In genomic region chr6:17748866-17749582, GRCm38 (mm10) we compare ENCODE assay signal across 8 mouse cellular contexts. TPM values are rescaled to one million over a fixed set of nuclear protein-coding genes. Genes with fewer than 3 reads are reported as not detected.
A peak's percentile ranks its signal among the peaks of the same experiment; 100 is the strongest.
DNase-seq lines count a peak whose midpoint lies in the region; ATAC-seq and TF ChIP-seq lines count a peak whose summit lies in the region.

No protein-coding gene starts in this region.

- peak; percentile 22 for DNase-seq in G1E (ENCODE audit: low spot score)
- peak; percentile 73 for DNase-seq in forebrain, embryonic 10.5 days (ENCODE audit: extremely low spot score, low spot score)
- peak; percentile 86 for DNase-seq in layer of hippocampus, adult 9-11 months
- peak; percentile 23 to 24 for DNase-seq in thymus, adult 18-20 months

- H3K4me3 ChIP-seq in G1E (ENCODE audit: low read depth, low read length): peak overlapping the region; percentile 75
- peak overlapping the region; percentile 36 for H3K4me3 ChIP-seq in brown adipose tissue, adult 24 weeks (ENCODE audit: insufficient read depth, low read depth, low read length)
- H3K4me3 ChIP-seq in forebrain, embryonic 10.5 days: peak overlapping the region; percentile 54
- H3K4me3 ChIP-seq in lung, embryonic 15.5 days: peak overlapping the region; percentile 44
- H3K4me3 ChIP-seq in olfactory bulb, adult 2 months (ENCODE audit: insufficient read depth, low read depth, low read length): peak overlapping the region; percentile 92

- TF ChIP-seq CTCF in G1E (IDR thresholded peaks at IDR 0.05; ENCODE audit: low read depth, low read length): no peak
- TF ChIP-seq CTCF in olfactory bulb, adult 2 months (IDR thresholded peaks at IDR 0.05; ENCODE audit: insufficient read depth, low read depth, low read length): no peak

- no peak overlapping the region for H3K27ac ChIP-seq in brown adipose tissue, adult 24 weeks (replicated peaks; ENCODE audit: low read depth, low read length)
- H3K27ac ChIP-seq in forebrain, embryonic 10.5 days: peak overlapping the region; percentile 87
- H3K27ac ChIP-seq in lung, embryonic 15.5 days: peak overlapping the region; percentile 69
- peak overlapping the region; percentile 97 for H3K27ac ChIP-seq in olfactory bulb, adult 2 months (ENCODE audit: insufficient read depth, low read depth, low read length)

- peak; percentile 84 for TF ChIP-seq POLR2A in olfactory bulb, adult 2 months (IDR thresholded peaks at IDR 0.05; ENCODE audit: insufficient read depth, low read depth, low read length)

- no peaks in the 10 kb centered on the region for H3K27me3 ChIP-seq in G1E (ENCODE audit: insufficient read depth, low read length)
- H3K27me3 ChIP-seq in forebrain, embryonic 10.5 days (ENCODE audit: poor library complexity, severe bottlenecking): no peaks in the 10 kb centered on the region
- H3K27me3 ChIP-seq in lung, embryonic 15.5 days: no peaks in the 10 kb centered on the region

- H3K9ac ChIP-seq in lung, embryonic 15.5 days: peak overlapping the region; percentile 56

- ATAC-seq in G1E (ENCODE audit: extremely low read depth, insufficient number of reproducible peaks, low FRiP score, poor library complexity, severe bottlenecking): peak; percentile 90
- peak; percentile 97 for ATAC-seq in hematopoietic stem cell, adult 5-6 weeks (replicated peaks in 1 of 2; ENCODE audit: insufficient read depth in 1 of 2, low FRiP score in 2 of 2, low TSS enrichment in 1 of 2, low read depth in 1 of 2, poor library complexity in 2 of 2, severe bottlenecking in 2 of 2)
- ATAC-seq in lung, embryonic 15.5 days (ENCODE audit: borderline replicate concordance, extremely low read depth, low FRiP score, low TSS enrichment): peak; percentile 94

- H3K9me3 ChIP-seq in G1E (replicated peaks): no peaks in the 10 kb centered on the region
- H3K9me3 ChIP-seq in forebrain, embryonic 10.5 days: no peaks in the 10 kb centered on the region
- H3K9me3 ChIP-seq in lung, embryonic 15.5 days: no peaks in the 10 kb centered on the region

- H3K36me3 ChIP-seq in G1E (replicated peaks): peaks cover 17% of the 10 kb centered on the region
- H3K36me3 ChIP-seq in forebrain, embryonic 10.5 days (replicated peaks): no peaks in the 10 kb centered on the region
- no peaks in the 10 kb centered on the region for H3K36me3 ChIP-seq in lung, embryonic 15.5 days

- H3K4me1 ChIP-seq in G1E (ENCODE audit: insufficient read depth, low read depth, low read length): peaks cover 57% of the 10 kb centered on the region
- no peaks in the 10 kb centered on the region for H3K4me1 ChIP-seq in brown adipose tissue, adult 24 weeks (ENCODE audit: control insufficient read depth, insufficient read depth, insufficient read length, low read length)
- H3K4me1 ChIP-seq in forebrain, embryonic 10.5 days: peaks cover 30% of the 10 kb centered on the region
- H3K4me1 ChIP-seq in lung, embryonic 15.5 days: peaks cover 21% of the 10 kb centered on the region
- 0 out of 2 replicates have a peak, but pooled peaks cover 3% of the 10 kb centered on the region for H3K4me1 ChIP-seq in olfactory bulb, adult 2 months (ENCODE audit: control insufficient read depth, insufficient read depth, low read length)

- whole genome bisulfite sequencing in forebrain, embryonic 10.5 days: under 1% methylated on average over 18 of the region's 18 CpGs
- 3% methylated on average over 18 of the region's 18 CpGs for WGBS in lung, embryonic 15.5 days
- WGBS in olfactory bulb, adult 2 months: 1% methylated on average over 18 of the region's 18 CpGs

- H3K4me2 ChIP-seq in lung, embryonic 15.5 days: peak overlapping the region; percentile 64

RNA-seq across cellular contexts. Expression of gene St7, which starts 56.3 kb away (rescaled TPM):
- total RNA-seq in G1E (2014; fragmentation: Nextera tagmentation) (155 TPM in 2 replicates), G1E (2017) (84.7 and 92.6 TPM in 2 replicates)
- 4.7 and 4.9 TPM in 2 replicates for polyA plus RNA-seq in G1E (2012)
- 6.8 and 8.9 TPM in 2 replicates for polyA plus RNA-seq in brown adipose tissue, adult 24 weeks (2012; ENCODE audit: insufficient read depth, insufficient read length, missing spikeins)
- polyA plus RNA-seq in forebrain, embryonic 10.5 days (2016; fragmentation: Nextera tagmentation; extraction: Ambion mirVana): 19.1 and 22.9 TPM in 2 replicates
- 42.1 and 50.5 TPM in 2 replicates for total RNA-seq in hematopoietic stem cell, adult 5-6 weeks (2017)
- 44.0 and 45.6 TPM in 2 replicates for polyA plus RNA-seq in lung, embryonic 15.5 days (2015; fragmentation: Nextera tagmentation; extraction: Ambion mirVana)
- polyA plus RNA-seq in olfactory bulb, adult 2 months (2012; ENCODE audit: insufficient read depth, insufficient read length, low replicate concordance, missing spikeins): not detected in 2 replicates

Comparison
In these comparisons a context has a peak if more than half of its experiments do, and no peak if none do; other contexts are left out.
1. DNase-seq: peak in every context shown above with its lines; median percentile 86 in layer of hippocampus, adult 9-11 months; 73 in forebrain, embryonic 10.5 days; 24 in thymus, adult 18-20 months; 22 in G1E.
2. H3K4me3 ChIP-seq: peak in every context shown above with its lines; median percentile 92 in olfactory bulb, adult 2 months; 75 in G1E; 54 in forebrain, embryonic 10.5 days; 44 in lung, embryonic 15.5 days; 36 in brown adipose tissue, adult 24 weeks.